Mouse (Mus musculus): ENCODE results near the gene Mob3b. TPM values are rescaled to one million over a fixed set of nuclear protein-coding genes. Genes with fewer than 3 reads are reported as not detected.

The Mob3b gene
- polyA plus RNA-seq, 1 experiment from 2014 or later = 1.3 TPM

DNA sequence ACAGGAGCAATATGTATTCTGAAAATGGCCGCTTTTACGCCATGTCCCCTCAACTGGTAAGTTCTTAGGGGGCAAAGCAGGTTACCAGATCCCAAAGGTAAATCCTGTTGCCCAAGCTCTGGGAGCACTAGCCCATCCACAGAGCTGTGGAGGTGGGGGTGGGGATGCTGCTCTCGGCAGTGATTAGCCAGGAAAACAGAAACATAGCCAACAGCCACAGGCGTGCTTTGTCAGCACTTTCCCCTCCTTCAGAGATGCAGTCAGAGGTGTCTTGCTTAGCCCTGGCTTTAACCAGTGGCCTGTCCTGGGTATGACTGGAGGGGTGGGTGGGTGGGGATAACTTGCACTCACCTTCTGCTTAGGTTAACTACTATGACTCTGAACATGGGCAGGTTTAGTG lies 91.1 kb downstream of the Mob3b start:
- Histone ChIP-seq H3K4me1 (ENCODE audit: control insufficient read depth, insufficient read depth, low read length) (peaks cover 6% of the 10 kb centered on the region; the same call in 1 of the 2 replicates), H3K9ac (replicated peaks; ENCODE audit: low read depth, low read length) (no peak overlapping the region), H3K27ac (ENCODE audit: low read depth, low read length) (no peak overlapping the region), H3K4me3 (ENCODE audit: low read depth, low read length) (no peak overlapping the region), H3K36me3 (ENCODE audit: control insufficient read depth, insufficient read depth, low read length) (no peaks in the 10 kb centered on the region), H3K4me2 (ENCODE audit: low read depth, low read length) (no peak overlapping the region), H3K27me3 (ENCODE audit: control insufficient read depth, insufficient read depth, low read length) (no peaks in the 10 kb centered on the region), H3K9me3 (ENCODE audit: control insufficient read depth, low read length) (no peaks in the 10 kb centered on the region)
- 72% methylated on average over 4 of the region's 4 CpGs for WGBS
- ATAC-seq (ENCODE audit: low read depth) = no peak

DNA sequence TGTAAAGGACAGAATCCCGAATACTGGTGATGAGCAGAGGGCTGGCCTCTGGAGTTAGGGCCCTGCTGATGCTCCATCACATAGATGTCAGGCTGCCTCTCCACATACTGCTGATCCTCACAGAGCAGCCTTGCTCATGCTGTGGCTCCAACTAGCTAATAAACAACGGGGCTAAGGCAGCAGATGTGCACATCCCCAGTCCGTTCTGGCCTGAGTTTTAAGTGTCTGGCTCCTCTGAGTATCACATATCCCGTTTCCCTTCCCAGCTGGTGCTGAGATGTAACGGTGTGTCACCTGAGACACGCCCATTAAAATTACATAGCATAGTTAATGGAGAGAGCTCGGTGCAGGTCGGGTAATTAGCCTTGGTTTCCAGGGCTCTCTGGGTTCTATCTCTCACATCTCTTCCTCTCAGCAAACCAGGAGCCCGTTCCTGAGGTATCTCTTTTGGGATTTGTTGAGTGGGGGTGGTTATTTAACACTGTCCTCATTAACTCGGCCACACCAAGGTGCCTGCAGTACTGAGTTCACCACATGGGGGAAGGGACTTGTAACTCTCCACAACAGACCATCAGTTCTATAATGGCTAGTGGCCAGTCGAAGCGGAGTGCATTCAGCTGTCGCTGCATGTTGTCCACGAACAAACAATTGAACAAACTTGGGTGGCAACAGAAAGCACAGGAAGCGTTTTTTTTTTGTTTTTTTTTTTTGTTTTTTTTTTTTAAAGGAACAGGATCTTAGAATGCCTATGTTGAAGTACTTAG lies 92.0 kb downstream of the Mob3b start:
- Histone ChIP-seq H3K4me2 (ENCODE audit: low read depth, low read length) (no peak overlapping the region), H3K36me3 (ENCODE audit: control insufficient read depth, insufficient read depth, low read length) (no peaks in the 10 kb centered on the region), H3K4me1 (ENCODE audit: control insufficient read depth, insufficient read depth, low read length) (peaks cover 6% of the 10 kb centered on the region; the same call in 1 of the 2 replicates), H3K9me3 (ENCODE audit: control insufficient read depth, low read length) (no peaks in the 10 kb centered on the region), H3K27ac (ENCODE audit: low read depth, low read length) (no peak overlapping the region), H3K27me3 (ENCODE audit: control insufficient read depth, insufficient read depth, low read length) (no peaks in the 10 kb centered on the region), H3K4me3 (ENCODE audit: low read depth, low read length) (no peak overlapping the region), H3K9ac (replicated peaks; ENCODE audit: low read depth, low read length) (no peak overlapping the region)
- 29% methylated on average over 15 of the region's 15 CpGs for WGBS
- peak; percentile 77; the same call in 1 of the 2 replicates for ATAC-seq (ENCODE audit: low read depth)

- ATAC-seq (ENCODE audit: low read depth) = no peak
- 72% methylated on average over 7 of the region's 7 CpGs for WGBS
Measured at GRCm38 (mm10) chr4:35063146-35063719, 94.1 kb downstream of the Mob3b start.

GRCm38 (mm10) chr4:35060964-35061363 lies 96.3 kb downstream of the Mob3b start:
- no peaks in the 10 kb centered on the region for H3K36me3 ChIP-seq (ENCODE audit: control insufficient read depth, insufficient read depth, low read length)
- no peak overlapping the region for H3K4me3 ChIP-seq (ENCODE audit: low read depth, low read length)
- no peaks in the 10 kb centered on the region for H3K9me3 ChIP-seq (ENCODE audit: control insufficient read depth, low read length)
- no peak overlapping the region for H3K27ac ChIP-seq (ENCODE audit: low read depth, low read length)
- no peaks in the 10 kb centered on the region for H3K27me3 ChIP-seq (ENCODE audit: control insufficient read depth, insufficient read depth, low read length)
- peaks cover 6% of the 10 kb centered on the region; the same call in 1 of the 2 replicates for H3K4me1 ChIP-seq (ENCODE audit: control insufficient read depth, insufficient read depth, low read length)
- WGBS = 68% methylated on average over 1 of the region's 1 CpGs
- no peak overlapping the region for H3K9ac ChIP-seq (replicated peaks; ENCODE audit: low read depth, low read length)
- ATAC-seq (ENCODE audit: low read depth) = no peak
- no peak overlapping the region for H3K4me2 ChIP-seq (ENCODE audit: low read depth, low read length)

More at GRCm38 (mm10) chr4:35063146-35063719, 94.1 kb downstream of the Mob3b start:
- no peak overlapping the region for H3K4me3 ChIP-seq (ENCODE audit: low read depth, low read length)
- no peaks in the 10 kb centered on the region for H3K27me3 ChIP-seq (ENCODE audit: control insufficient read depth, insufficient read depth, low read length)
- no peak overlapping the region for H3K4me2 ChIP-seq (ENCODE audit: low read depth, low read length)
- H3K27ac ChIP-seq (ENCODE audit: low read depth, low read length) = no peak overlapping the region
- H3K9ac ChIP-seq (replicated peaks; ENCODE audit: low read depth, low read length) = no peak overlapping the region
- H3K4me1 ChIP-seq (ENCODE audit: control insufficient read depth, insufficient read depth, low read length) = peaks cover 6% of the 10 kb centered on the region; the same call in 1 of the 2 replicates
- no peaks in the 10 kb centered on the region for H3K36me3 ChIP-seq (ENCODE audit: control insufficient read depth, insufficient read depth, low read length)
- no peaks in the 10 kb centered on the region for H3K9me3 ChIP-seq (ENCODE audit: control insufficient read depth, low read length)

- H3K27me3 ChIP-seq (ENCODE audit: control insufficient read depth, insufficient read depth, low read length) = no peaks in the 10 kb centered on the region
- H3K9me3 ChIP-seq (ENCODE audit: control insufficient read depth, low read length) = no peaks in the 10 kb centered on the region
- no peak overlapping the region for H3K4me2 ChIP-seq (ENCODE audit: low read depth, low read length)
- no peaks in the 10 kb centered on the region for H3K36me3 ChIP-seq (ENCODE audit: control insufficient read depth, insufficient read depth, low read length)
- H3K27ac ChIP-seq (ENCODE audit: low read depth, low read length) = no peak overlapping the region
- 89% methylated on average over 3 of the region's 3 CpGs for WGBS
- no peak overlapping the region for H3K4me3 ChIP-seq (ENCODE audit: low read depth, low read length)
- H3K4me1 ChIP-seq (ENCODE audit: control insufficient read depth, insufficient read depth, low read length) = peaks cover 6% of the 10 kb centered on the region; the same call in 1 of the 2 replicates
- ATAC-seq (ENCODE audit: low read depth) = no peak
- H3K9ac ChIP-seq (replicated peaks; ENCODE audit: low read depth, low read length) = no peak overlapping the region
Measured at GRCm38 (mm10) chr4:35060401-35060800, 96.9 kb downstream of the Mob3b start.

GRCm38 (mm10) chr4:35054362-35054761 lies 102.9 kb downstream of the Mob3b start:
- Histone ChIP-seq H3K4me1 (ENCODE audit: control insufficient read depth, insufficient read depth, low read length) (no peaks in the 10 kb centered on the region), H3K27ac (ENCODE audit: low read depth, low read length) (no peak overlapping the region), H3K27me3 (ENCODE audit: control insufficient read depth, insufficient read depth, low read length) (no peaks in the 10 kb centered on the region), H3K36me3 (ENCODE audit: control insufficient read depth, insufficient read depth, low read length) (no peaks in the 10 kb centered on the region), H3K9ac (replicated peaks; ENCODE audit: low read depth, low read length) (no peak overlapping the region), H3K4me3 (ENCODE audit: low read depth, low read length) (no peak overlapping the region), H3K9me3 (ENCODE audit: control insufficient read depth, low read length) (no peaks in the 10 kb centered on the region), H3K4me2 (ENCODE audit: low read depth, low read length) (no peak overlapping the region)
- 91% methylated on average over 2 of the region's 2 CpGs for WGBS
- ATAC-seq (ENCODE audit: low read depth) = no peak

- Histone ChIP-seq H3K4me1 (ENCODE audit: control insufficient read depth, insufficient read depth, low read length) (no peaks in the 10 kb centered on the region), H3K9ac (replicated peaks; ENCODE audit: low read depth, low read length) (no peak overlapping the region), H3K9me3 (ENCODE audit: control insufficient read depth, low read length) (no peaks in the 10 kb centered on the region), H3K4me3 (ENCODE audit: low read depth, low read length) (no peak overlapping the region), H3K27ac (ENCODE audit: low read depth, low read length) (peak overlapping the region; percentile 45; the same call in 1 of the 2 replicates), H3K27me3 (ENCODE audit: control insufficient read depth, insufficient read depth, low read length) (no peaks in the 10 kb centered on the region), H3K4me2 (ENCODE audit: low read depth, low read length) (no peak overlapping the region), H3K36me3 (ENCODE audit: control insufficient read depth, insufficient read depth, low read length) (no peaks in the 10 kb centered on the region)
- ATAC-seq (ENCODE audit: low read depth) = peak; percentile 91
- WGBS = 43% methylated on average over 6 of the region's 6 CpGs
Measured at GRCm38 (mm10) chr4:35052174-35052942, 104.9 kb downstream of the Mob3b start.

DNA sequence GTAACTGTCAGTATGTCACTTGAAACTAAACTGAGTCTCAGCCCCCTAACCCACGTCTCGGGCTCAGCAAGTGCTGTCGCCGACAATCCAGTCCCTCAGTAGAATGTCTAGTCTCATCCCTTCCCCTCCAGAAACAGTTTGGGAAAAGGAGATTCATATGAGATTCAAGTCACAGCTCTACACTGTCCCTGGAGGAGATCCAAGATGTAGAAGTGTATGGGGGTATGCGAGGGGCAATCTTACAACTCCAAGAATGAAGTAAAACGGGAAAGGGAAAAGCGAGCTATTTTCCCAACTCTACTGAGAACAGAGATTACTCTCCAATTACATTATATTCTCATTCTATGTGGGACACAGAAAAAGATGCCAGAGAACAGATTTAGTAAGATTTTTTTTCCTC lies 106.1 kb downstream of the Mob3b start:
- no peak overlapping the region for H3K4me3 ChIP-seq (ENCODE audit: low read depth, low read length)
- H3K4me2 ChIP-seq (ENCODE audit: low read depth, low read length) = no peak overlapping the region
- H3K9me3 ChIP-seq (ENCODE audit: control insufficient read depth, low read length) = no peaks in the 10 kb centered on the region
- H3K36me3 ChIP-seq (ENCODE audit: control insufficient read depth, insufficient read depth, low read length) = no peaks in the 10 kb centered on the region
- no peaks in the 10 kb centered on the region for H3K4me1 ChIP-seq (ENCODE audit: control insufficient read depth, insufficient read depth, low read length)
- H3K27ac ChIP-seq (ENCODE audit: low read depth, low read length) = no peak overlapping the region
- 65% methylated on average over 7 of the region's 7 CpGs for WGBS
- no peak overlapping the region for H3K9ac ChIP-seq (replicated peaks; ENCODE audit: low read depth, low read length)
- no peaks in the 10 kb centered on the region for H3K27me3 ChIP-seq (ENCODE audit: control insufficient read depth, insufficient read depth, low read length)
- no peak for ATAC-seq (ENCODE audit: low read depth)

DNA sequence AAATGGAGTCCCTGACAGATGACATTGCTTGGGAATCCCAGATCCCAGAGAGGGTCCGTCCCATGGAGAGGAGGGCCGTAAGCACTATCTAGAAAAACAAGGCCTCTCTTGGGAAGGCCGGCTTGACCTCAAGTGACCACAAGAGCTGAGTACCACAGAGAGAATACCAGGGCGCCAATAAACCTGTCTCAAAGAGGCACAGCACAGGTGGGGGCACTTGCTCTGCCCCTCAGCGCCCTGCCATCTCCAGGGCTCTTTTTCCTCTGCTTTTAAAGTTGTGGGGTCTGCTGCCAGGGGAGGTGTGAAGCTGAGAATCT lies 107.6 kb downstream of the Mob3b start:
- no peaks in the 10 kb centered on the region for H3K4me1 ChIP-seq (ENCODE audit: control insufficient read depth, insufficient read depth, low read length)
- H3K4me2 ChIP-seq (ENCODE audit: low read depth, low read length) = no peak overlapping the region
- 37% methylated on average over 5 of the region's 5 CpGs for WGBS
- no peaks in the 10 kb centered on the region for H3K27me3 ChIP-seq (ENCODE audit: control insufficient read depth, insufficient read depth, low read length)
- no peak overlapping the region for H3K9ac ChIP-seq (replicated peaks; ENCODE audit: low read depth, low read length)
- no peak overlapping the region for H3K27ac ChIP-seq (ENCODE audit: low read depth, low read length)
- no peaks in the 10 kb centered on the region for H3K36me3 ChIP-seq (ENCODE audit: control insufficient read depth, insufficient read depth, low read length)
- H3K4me3 ChIP-seq (ENCODE audit: low read depth, low read length) = no peak overlapping the region
- H3K9me3 ChIP-seq (ENCODE audit: control insufficient read depth, low read length) = no peaks in the 10 kb centered on the region
- ATAC-seq (ENCODE audit: low read depth) = no peak

All from neural tube, embryonic 14.5 days (tissue).